Mouse (Mus musculus) embryonic facial prominence, embryonic 12.5 days (tissue): ENCODE data around the gene Itpr2. TPM values are rescaled to one million over a fixed set of nuclear protein-coding genes. Genes with fewer than 3 reads are reported as not detected.

Source experiments
- ATAC-seq: fragments of 200-750 bp; cut with Nextera tagmentation; 2 replicates; pipeline ENCODE4 v1.8.0; 2017; ENCODE audit not compliant: insufficient number of reproducible peaks, insufficient read depth, low FRiP score, low TSS enrichment
- H3K27ac ChIP-seq: fragments of 300-500 bp; sonication (generic); 2 replicates; pipeline ENCODE4 v1.5.1; 2016; ENCODE audit warnings: mild to moderate bottlenecking
- H3K27me3 ChIP-seq: fragments of 300-500 bp; sonication (generic); 2 replicates; pipeline ENCODE4 v1.6.1; 2016; ENCODE audit warnings: mild to moderate bottlenecking, moderate library complexity
- H3K36me3 ChIP-seq: fragments of 300-500 bp; sonication (generic); 2 replicates; pipeline ENCODE4 v1.6.1; 2016; ENCODE audit warnings: mild to moderate bottlenecking
- H3K4me1 ChIP-seq: fragments of 300-500 bp; sonication (generic); 2 replicates; pipeline ENCODE4 v1.6.1; 2016
- H3K4me2 ChIP-seq: fragments of 300-500 bp; sonication (generic); replicated peaks from 2 replicates; pipeline ENCODE4 v1.6.1; 2016; ENCODE audit warnings: mild to moderate bottlenecking, moderate library complexity
- H3K4me3 ChIP-seq: fragments of 300-500 bp; sonication (generic); 2 replicates; pipeline ENCODE4 v1.5.1; 2016; ENCODE audit warnings: mild to moderate bottlenecking
- H3K9ac ChIP-seq: fragments of 300-500 bp; sonication (generic); 2 replicates; pipeline ENCODE4 v1.6.1; 2016; ENCODE audit warnings: mild to moderate bottlenecking, moderate library complexity
- H3K9me3 ChIP-seq: fragments of 300-500 bp; sonication (generic); 2 replicates; pipeline ENCODE4 v1.6.1; 2016; ENCODE audit warnings: mild to moderate bottlenecking, moderate library complexity
- WGBS: fragments of 180-500 bp; shearing (Covaris S2); methylation state at CpG from one replicate; pipeline ENCODE4 v1.1.7; 2016; 5-methylcytosine and 5-hydroxymethylcytosine counted together
- polyA plus RNA-seq: library from polyadenylated mRNA; unstranded; fragments of >200 nt; fragmentation: Nextera tagmentation; extraction: Ambion mirVana; gene quantifications from 2 replicates; pipeline ENCODE4 v1.2.1, GENCODE M21; 2016

Gene Itpr2
- polyA plus RNA-seq, 1 experiment from 2014 or later: 5.9 TPM

GRCm38 (mm10) chr6:146464014-146464644 is 37.9 kb downstream of the Itpr2 start:
- no peak overlapping the region for H3K4me3 ChIP-seq
- 0 out of 2 replicates have a peak, but pooled peaks cover 3% of the 10 kb centered on the region for H3K4me1 ChIP-seq
- H3K4me2 ChIP-seq: no peak overlapping the region
- H3K36me3 ChIP-seq: no peaks in the 10 kb centered on the region
- H3K9me3 ChIP-seq: no peaks in the 10 kb centered on the region
- 90% methylated on average over 8 of the region's 8 CpGs for WGBS
- H3K9ac ChIP-seq: no peak overlapping the region
- H3K27ac ChIP-seq: no peak overlapping the region
- H3K27me3 ChIP-seq: no peaks in the 10 kb centered on the region
- ATAC-seq: no peak

DNA sequence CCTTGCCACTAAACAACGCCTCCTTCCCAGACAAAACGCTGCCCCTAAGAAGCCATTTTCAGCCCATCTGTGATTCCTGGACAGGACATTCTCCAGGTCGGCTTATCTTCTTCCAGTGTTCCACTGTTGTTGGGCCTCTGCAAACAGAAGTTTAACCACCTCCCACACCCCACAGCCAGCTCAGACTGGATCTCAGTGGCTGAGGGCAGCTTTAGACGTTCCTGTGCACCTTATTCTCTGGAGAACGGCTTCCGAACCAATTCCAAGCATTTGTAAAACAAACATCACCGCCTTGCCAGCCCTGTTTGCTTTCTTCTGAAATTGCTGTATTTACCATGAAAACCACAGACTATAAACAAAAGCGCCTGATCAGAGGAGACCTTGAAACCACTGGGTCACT is 41.1 kb downstream of the Itpr2 start:
- Histone ChIP-seq H3K36me3 (no peaks in the 10 kb centered on the region), H3K4me2 (no peak overlapping the region), H3K4me3 (no peak overlapping the region), H3K9me3 (no peaks in the 10 kb centered on the region), H3K27ac (no peak overlapping the region), H3K4me1 (0 out of 2 replicates have a peak, but pooled peaks cover 3% of the 10 kb centered on the region), H3K9ac (no peak overlapping the region), H3K27me3 (no peaks in the 10 kb centered on the region)
- WGBS: 71% methylated on average over 8 of the region's 8 CpGs
- ATAC-seq: no peak

- Histone ChIP-seq H3K27ac (no peak overlapping the region), H3K9me3 (no peaks in the 10 kb centered on the region), H3K4me1 (0 out of 2 replicates have a peak, but pooled peaks cover 3% of the 10 kb centered on the region), H3K4me3 (no peak overlapping the region), H3K27me3 (no peaks in the 10 kb centered on the region), H3K4me2 (no peak overlapping the region), H3K9ac (no peak overlapping the region), H3K36me3 (no peaks in the 10 kb centered on the region)
- 51% methylated on average over 5 of the region's 5 CpGs for WGBS
- ATAC-seq: no peak
Measured at GRCm38 (mm10) chr6:146458436-146458835, 43.6 kb downstream of the Itpr2 start.

DNA sequence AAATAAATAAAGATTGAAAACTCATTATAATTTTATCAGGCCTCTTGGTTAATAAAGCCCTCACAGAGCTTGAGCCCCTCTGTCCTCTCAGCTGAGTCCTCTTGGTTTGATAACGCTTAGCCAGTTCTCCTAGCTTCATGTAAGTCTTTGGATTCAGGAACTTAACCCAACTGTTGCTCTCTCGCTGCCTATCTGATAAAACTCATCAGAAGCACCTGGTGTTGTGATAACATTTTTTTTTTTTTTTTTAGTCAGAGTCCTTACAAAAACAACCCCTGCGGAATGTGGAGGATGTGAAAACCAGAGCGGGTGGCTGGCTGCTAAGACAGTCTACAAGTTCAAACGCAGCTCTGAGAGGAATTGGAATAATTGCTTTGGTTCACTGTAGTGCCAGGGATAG is 45.3 kb downstream of the Itpr2 start:
- Histone ChIP-seq H3K4me3 (no peak overlapping the region), H3K4me2 (no peak overlapping the region), H3K4me1 (0 out of 2 replicates have a peak, but pooled peaks cover 3% of the 10 kb centered on the region), H3K9me3 (no peaks in the 10 kb centered on the region), H3K36me3 (no peaks in the 10 kb centered on the region), H3K27ac (no peak overlapping the region), H3K27me3 (no peaks in the 10 kb centered on the region), H3K9ac (no peak overlapping the region)
- ATAC-seq: no peak
- 72% methylated on average over 5 of the region's 5 CpGs for WGBS

DNA sequence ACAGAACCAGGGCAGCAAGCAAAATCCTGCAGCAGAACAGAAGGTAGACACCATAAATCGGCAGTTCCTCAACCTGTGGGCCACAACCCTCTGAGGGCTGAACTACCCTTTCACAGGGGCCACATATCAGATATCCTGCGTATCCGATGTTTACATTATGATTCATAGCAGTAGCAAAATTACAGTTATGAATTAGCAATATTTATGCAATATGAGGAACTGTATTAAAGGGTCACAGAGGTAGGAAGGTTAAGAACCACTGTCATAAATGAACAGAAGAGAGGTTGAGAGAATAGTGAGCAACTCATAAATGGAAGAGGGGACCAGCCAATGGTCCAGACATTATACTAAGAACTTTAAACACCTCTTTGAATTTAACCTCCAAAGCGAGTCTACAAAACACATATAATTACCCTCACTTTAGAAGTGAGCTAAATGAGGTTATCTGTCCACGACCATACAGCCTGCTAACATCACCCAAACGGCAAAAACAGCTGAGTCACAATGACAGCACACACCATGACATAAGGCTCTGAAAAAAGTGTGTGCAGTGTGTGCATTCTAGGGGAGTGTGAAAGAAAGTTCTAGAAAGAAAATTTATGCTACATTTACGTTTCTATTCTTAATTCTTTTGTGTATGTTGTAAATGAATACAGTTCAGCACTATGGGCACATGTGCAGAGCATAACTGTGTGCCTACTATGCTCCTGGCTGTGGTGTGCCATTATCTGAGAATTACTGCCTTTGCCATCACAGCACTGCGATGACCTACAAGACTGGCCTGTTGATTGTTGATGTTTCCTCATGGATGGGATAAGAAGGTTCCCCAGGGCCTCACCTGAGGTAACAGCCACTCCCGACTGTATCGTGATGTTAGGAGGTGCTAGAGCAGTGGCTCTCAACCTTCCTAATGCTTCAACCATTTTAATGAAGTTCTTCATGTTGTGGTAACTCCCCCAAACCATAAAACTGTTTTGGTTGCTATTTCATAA is 47.2 kb downstream of the Itpr2 start:
- H3K36me3 ChIP-seq: no peaks in the 10 kb centered on the region
- no peaks in the 10 kb centered on the region for H3K4me1 ChIP-seq
- H3K4me2 ChIP-seq: no peak overlapping the region
- ATAC-seq: no peak
- no peak overlapping the region for H3K27ac ChIP-seq
- no peak overlapping the region for H3K4me3 ChIP-seq
- no peaks in the 10 kb centered on the region for H3K27me3 ChIP-seq
- H3K9me3 ChIP-seq: no peaks in the 10 kb centered on the region
- no peak overlapping the region for H3K9ac ChIP-seq
- 83% methylated on average over 10 of the region's 10 CpGs for WGBS

DNA sequence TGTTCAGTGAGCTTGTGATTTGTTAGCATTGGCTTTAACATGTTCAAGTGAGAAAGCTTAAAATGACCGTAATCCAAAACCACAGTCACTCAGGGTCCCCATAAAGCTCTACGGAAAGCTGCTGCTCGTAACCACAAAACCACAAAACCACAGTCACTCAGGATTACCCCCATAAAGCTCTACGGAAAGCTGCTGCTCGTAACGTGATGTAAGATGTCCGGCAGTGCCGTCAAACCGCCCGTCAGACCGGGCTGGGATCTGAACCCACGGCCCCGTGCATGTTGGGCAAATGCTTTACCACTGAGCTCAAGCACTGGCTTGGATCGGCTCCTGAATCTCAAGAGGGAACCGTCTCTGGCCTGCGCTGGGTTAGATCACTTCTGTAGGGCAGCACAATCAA is 49.5 kb downstream of the Itpr2 start:
- Histone ChIP-seq H3K4me3 (no peak overlapping the region), H3K36me3 (no peaks in the 10 kb centered on the region), H3K4me1 (no peaks in the 10 kb centered on the region), H3K27me3 (no peaks in the 10 kb centered on the region), H3K9ac (no peak overlapping the region), H3K4me2 (no peak overlapping the region), H3K27ac (no peak overlapping the region), H3K9me3 (no peaks in the 10 kb centered on the region)
- 74% methylated on average over 16 of the region's 16 CpGs for WGBS
- ATAC-seq: no peak

GRCm38 (mm10) chr6:146446032-146446704 is 55.9 kb downstream of the Itpr2 start:
- H3K4me2 ChIP-seq: no peak overlapping the region
- H3K27ac ChIP-seq: no peak overlapping the region
- no peaks in the 10 kb centered on the region for H3K36me3 ChIP-seq
- H3K9ac ChIP-seq: no peak overlapping the region
- ATAC-seq: no peak
- no peaks in the 10 kb centered on the region for H3K9me3 ChIP-seq
- no peaks in the 10 kb centered on the region for H3K4me1 ChIP-seq
- WGBS: 91% methylated on average over 11 of the region's 11 CpGs
- no peak overlapping the region for H3K4me3 ChIP-seq
- H3K27me3 ChIP-seq: no peaks in the 10 kb centered on the region

- ATAC-seq: no peak
- WGBS: 56% methylated on average over 2 of the region's 2 CpGs
- H3K27ac ChIP-seq: no peak overlapping the region
- H3K4me3 ChIP-seq: no peak overlapping the region
- no peaks in the 10 kb centered on the region for H3K36me3 ChIP-seq
- H3K4me2 ChIP-seq: no peak overlapping the region
- H3K27me3 ChIP-seq: no peaks in the 10 kb centered on the region
- no peak overlapping the region for H3K9ac ChIP-seq
- no peaks in the 10 kb centered on the region for H3K4me1 ChIP-seq
- no peaks in the 10 kb centered on the region for H3K9me3 ChIP-seq
Measured at GRCm38 (mm10) chr6:146439826-146440225, 62.2 kb downstream of the Itpr2 start.

GRCm38 (mm10) chr6:146439071-146439818 is 62.8 kb downstream of the Itpr2 start:
- Histone ChIP-seq H3K27ac (no peak overlapping the region), H3K9me3 (no peaks in the 10 kb centered on the region), H3K4me3 (no peak overlapping the region), H3K4me2 (no peak overlapping the region), H3K9ac (no peak overlapping the region), H3K27me3 (no peaks in the 10 kb centered on the region), H3K36me3 (no peaks in the 10 kb centered on the region), H3K4me1 (no peaks in the 10 kb centered on the region)
- ATAC-seq: no peak
- 83% methylated on average over 10 of the region's 10 CpGs for WGBS

DNA sequence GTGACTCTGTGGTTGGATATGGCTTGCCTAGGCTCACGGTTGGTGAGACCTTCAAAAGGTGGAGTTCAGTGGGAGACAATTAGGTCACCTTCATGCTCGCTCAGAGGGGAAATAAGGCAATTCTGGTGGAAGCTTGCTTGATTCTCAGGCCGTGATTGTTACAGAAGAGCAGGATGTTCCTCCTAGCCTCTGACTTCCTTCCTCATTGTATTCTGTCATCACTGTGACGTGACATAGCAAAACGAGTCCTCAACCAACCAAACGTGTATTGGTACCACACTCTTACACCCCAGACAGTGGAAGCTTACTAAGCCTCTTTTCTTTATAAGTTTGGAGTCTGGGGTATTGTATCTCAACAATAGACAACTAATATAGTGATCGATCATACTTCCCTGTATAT is 64.0 kb downstream of the Itpr2 start:
- no peak overlapping the region for H3K9ac ChIP-seq
- 78% methylated on average over 7 of the region's 7 CpGs for WGBS
- ATAC-seq: no peak
- no peaks in the 10 kb centered on the region for H3K4me1 ChIP-seq
- H3K27me3 ChIP-seq: no peaks in the 10 kb centered on the region
- no peak overlapping the region for H3K4me2 ChIP-seq
- H3K4me3 ChIP-seq: no peak overlapping the region
- no peak overlapping the region for H3K27ac ChIP-seq
- no peaks in the 10 kb centered on the region for H3K9me3 ChIP-seq
- H3K36me3 ChIP-seq: no peaks in the 10 kb centered on the region

- Histone ChIP-seq H3K4me1 (no peaks in the 10 kb centered on the region), H3K4me2 (no peak overlapping the region), H3K9me3 (no peaks in the 10 kb centered on the region), H3K27me3 (no peaks in the 10 kb centered on the region), H3K27ac (no peak overlapping the region), H3K36me3 (no peaks in the 10 kb centered on the region), H3K9ac (no peak overlapping the region), H3K4me3 (no peak overlapping the region)
- 54% methylated on average over 12 of the region's 12 CpGs for WGBS
- ATAC-seq: no peak
Measured at GRCm38 (mm10) chr6:146436916-146437496, 65.0 kb downstream of the Itpr2 start.
